Mouse (Mus musculus): ENCODE measurements around the gene Fgf15. TPM values are rescaled to one million over a fixed set of nuclear protein-coding genes. Genes with fewer than 3 reads are reported as not detected.
"Not testable (repeated sequence)": the region's sequence is repeated elsewhere in the genome, so short reads cannot be mapped to it uniquely, and the experiment has no call there.

The Fgf15 gene
- polyA plus RNA-seq, 1 experiment from 2014 or later: 66.9 TPM

GRCm38 (mm10) chr7:144864160-144864670 lies 32.1 kb upstream of the Fgf15 start:
- no peak for ATAC-seq
- Histone ChIP-seq H3K27me3 (peaks cover 80% of the 10 kb centered on the region), H3K36me3 (no peaks in the 10 kb centered on the region), H3K9ac (replicated peaks) (no peak overlapping the region), H3K4me2 (replicated peaks) (no peak overlapping the region), H3K9me3 (no peaks in the 10 kb centered on the region), H3K4me3 (replicated peaks) (no peak overlapping the region), H3K4me1 (replicated peaks) (peaks cover 14% of the 10 kb centered on the region), H3K27ac (no peak overlapping the region)
- WGBS: 39% methylated on average over 3 of the region's 3 CpGs

DNA sequence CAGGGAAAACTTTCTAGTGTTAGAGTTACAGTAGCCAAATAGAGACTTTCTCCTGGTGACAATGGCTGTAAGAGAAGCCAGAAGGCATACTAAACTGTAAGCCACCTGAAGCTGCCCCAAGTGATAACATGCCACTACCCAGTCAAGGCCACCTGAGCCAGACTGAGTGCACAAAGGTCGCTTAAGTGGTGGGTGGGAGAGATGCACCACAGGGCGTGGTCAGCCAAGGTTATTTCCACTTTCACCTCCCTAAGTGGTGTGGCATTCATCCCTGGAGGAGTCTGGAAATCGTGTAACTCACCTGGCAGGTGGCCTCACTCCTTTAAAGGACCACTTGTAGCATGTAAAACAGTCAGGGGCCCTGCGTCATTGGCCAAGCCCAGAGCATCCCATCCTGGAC lies 29.2 kb upstream of the Fgf15 start:
- Histone ChIP-seq H3K9me3 (no peaks in the 10 kb centered on the region), H3K4me1 (replicated peaks) (peaks cover under 1% of the 10 kb centered on the region), H3K4me3 (replicated peaks) (no peak overlapping the region), H3K27ac (no peak overlapping the region), H3K36me3 (no peaks in the 10 kb centered on the region), H3K9ac (replicated peaks) (no peak overlapping the region), H3K27me3 (peaks cover 51% of the 10 kb centered on the region), H3K4me2 (replicated peaks) (no peak overlapping the region)
- WGBS: 76% methylated on average over 4 of the region's 4 CpGs
- no peak for ATAC-seq

- Histone ChIP-seq H3K27me3 (peaks cover 47% of the 10 kb centered on the region), H3K9me3 (no peaks in the 10 kb centered on the region), H3K36me3 (no peaks in the 10 kb centered on the region), H3K4me3 (replicated peaks) (no peak overlapping the region), H3K9ac (replicated peaks) (no peak overlapping the region), H3K27ac (no peak overlapping the region), H3K4me2 (replicated peaks) (no peak overlapping the region), H3K4me1 (replicated peaks) (no peaks in the 10 kb centered on the region)
- ATAC-seq: no peak
- WGBS: 79% methylated on average over 8 of the region's 8 CpGs
These were observed 28.7 kb upstream of the Fgf15 start for GRCm38 (mm10) chr7:144867602-144868001.

GRCm38 (mm10) chr7:144872420-144872819 lies 23.9 kb upstream of the Fgf15 start:
- 0 out of 2 replicates have a peak, but pooled peaks cover 2% of the 10 kb centered on the region for H3K27me3 ChIP-seq
- no peak for ATAC-seq
- H3K36me3 ChIP-seq: no peaks in the 10 kb centered on the region
- H3K9ac ChIP-seq (replicated peaks): no peak overlapping the region
- H3K4me3 ChIP-seq (replicated peaks): no peak overlapping the region
- no peak overlapping the region for H3K27ac ChIP-seq
- H3K9me3 ChIP-seq: no peaks in the 10 kb centered on the region
- WGBS: 65% methylated on average over 4 of the region's 4 CpGs
- no peak overlapping the region for H3K4me2 ChIP-seq (replicated peaks)
- 0 out of 2 replicates have a peak, but pooled peaks cover 6% of the 10 kb centered on the region for H3K4me1 ChIP-seq (replicated peaks)

DNA sequence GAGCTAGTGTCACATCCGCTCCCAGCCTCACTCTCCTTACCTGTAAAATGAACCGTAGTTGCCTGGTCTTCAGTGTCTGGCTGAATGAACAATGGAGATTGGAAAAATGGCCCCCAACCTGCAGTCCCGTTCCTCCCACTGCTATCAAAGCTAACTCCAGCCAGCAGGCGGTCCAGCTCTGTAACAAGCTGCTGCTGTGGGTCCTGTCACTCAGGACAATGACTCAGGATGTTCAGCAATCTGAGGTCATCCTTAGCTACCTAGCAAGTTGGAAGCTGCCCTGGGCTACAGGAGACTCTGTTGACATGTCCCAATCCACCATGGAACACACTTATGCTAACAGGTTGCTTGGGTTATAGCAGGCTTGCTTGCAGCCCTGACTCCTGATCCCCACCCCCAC lies 23.2 kb upstream of the Fgf15 start:
- no peaks in the 10 kb centered on the region for H3K9me3 ChIP-seq
- no peak overlapping the region for H3K27ac ChIP-seq
- H3K4me1 ChIP-seq (replicated peaks): 0 out of 2 replicates have a peak, but pooled peaks cover 6% of the 10 kb centered on the region
- H3K27me3 ChIP-seq: 0 out of 2 replicates have a peak, but pooled peaks cover 2% of the 10 kb centered on the region
- 71% methylated on average over 4 of the region's 4 CpGs for WGBS
- no peak overlapping the region for H3K4me3 ChIP-seq (replicated peaks)
- no peak overlapping the region for H3K9ac ChIP-seq (replicated peaks)
- ATAC-seq: no peak
- no peak overlapping the region for H3K4me2 ChIP-seq (replicated peaks)
- no peaks in the 10 kb centered on the region for H3K36me3 ChIP-seq

- WGBS: 65% methylated on average over 4 of the region's 4 CpGs
- no peak for ATAC-seq
- no peak overlapping the region for H3K9ac ChIP-seq (replicated peaks)
These were observed 22.1 kb upstream of the Fgf15 start for GRCm38 (mm10) chr7:144874226-144874625.

DNA sequence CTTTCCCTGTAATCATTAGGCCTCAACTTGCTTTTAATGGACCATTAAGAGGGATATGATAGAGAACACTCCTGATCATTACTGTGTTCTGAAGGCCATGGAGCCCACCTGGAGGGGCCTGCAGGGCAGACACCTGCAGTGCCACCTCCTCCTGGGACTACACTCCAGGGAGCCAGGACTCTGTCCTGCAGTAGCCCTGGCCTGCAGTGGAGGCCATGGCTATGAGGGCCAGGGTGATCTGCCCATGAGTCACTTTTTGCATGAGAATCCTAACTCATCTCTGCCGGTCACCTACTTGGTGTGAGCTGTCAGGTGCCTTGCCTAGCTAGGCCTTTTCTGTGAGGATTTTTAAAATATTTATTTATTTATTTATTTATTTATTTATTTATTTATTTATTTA lies 17.9 kb upstream of the Fgf15 start:
- no peak overlapping the region for H3K4me2 ChIP-seq (replicated peaks)
- 0 out of 2 replicates have a peak, but pooled peaks cover 6% of the 10 kb centered on the region for H3K4me1 ChIP-seq (replicated peaks)
- H3K27me3 ChIP-seq: 0 out of 2 replicates have a peak, but pooled peaks cover 2% of the 10 kb centered on the region
- H3K36me3 ChIP-seq: no peaks in the 10 kb centered on the region
- no peak overlapping the region for H3K27ac ChIP-seq
- no peak overlapping the region for H3K4me3 ChIP-seq (replicated peaks)
- no peak overlapping the region for H3K9ac ChIP-seq (replicated peaks)
- no peak for ATAC-seq
- 92% methylated on average over 1 of the region's 1 CpGs for WGBS
- H3K9me3 ChIP-seq: no peaks in the 10 kb centered on the region

More at GRCm38 (mm10) chr7:144874226-144874625, 22.1 kb upstream of the Fgf15 start:
- H3K9me3 ChIP-seq: no peaks in the 10 kb centered on the region
- no peak overlapping the region for H3K4me2 ChIP-seq (replicated peaks)
- H3K4me1 ChIP-seq (replicated peaks): 0 out of 2 replicates have a peak, but pooled peaks cover 6% of the 10 kb centered on the region
- H3K4me3 ChIP-seq (replicated peaks): no peak overlapping the region
- H3K27me3 ChIP-seq: 0 out of 2 replicates have a peak, but pooled peaks cover 2% of the 10 kb centered on the region
- no peak overlapping the region for H3K27ac ChIP-seq
- no peaks in the 10 kb centered on the region for H3K36me3 ChIP-seq

- Histone ChIP-seq H3K4me2 (replicated peaks) (no peak overlapping the region), H3K9ac (replicated peaks) (no peak overlapping the region), H3K27ac (no peak overlapping the region), H3K36me3 (no peaks in the 10 kb centered on the region), H3K4me1 (replicated peaks) (no peaks in the 10 kb centered on the region), H3K27me3 (no peaks in the 10 kb centered on the region), H3K9me3 (no peaks in the 10 kb centered on the region), H3K4me3 (replicated peaks) (no peak overlapping the region)
- 44% methylated on average over 2 of the region's 2 CpGs for WGBS
- no peak for ATAC-seq
These were observed 13.2 kb upstream of the Fgf15 start for GRCm38 (mm10) chr7:144883106-144883505.

GRCm38 (mm10) chr7:144887672-144888071 lies 8.7 kb upstream of the Fgf15 start:
- Histone ChIP-seq H3K9me3 (no peaks in the 10 kb centered on the region), H3K36me3 (no peaks in the 10 kb centered on the region), H3K4me3 (replicated peaks) (no peak overlapping the region), H3K4me1 (replicated peaks) (0 out of 2 replicates have a peak, but pooled peaks cover 6% of the 10 kb centered on the region), H3K9ac (replicated peaks) (no peak overlapping the region), H3K4me2 (replicated peaks) (no peak overlapping the region), H3K27ac (no peak overlapping the region), H3K27me3 (peaks cover 19% of the 10 kb centered on the region)
- WGBS: 90% methylated on average over 2 of the region's 2 CpGs
- no peak for ATAC-seq

GRCm38 (mm10) chr7:144888564-144889299 lies 7.6 kb upstream of the Fgf15 start:
- no peak for ATAC-seq
- Histone ChIP-seq H3K9me3 (no peaks in the 10 kb centered on the region), H3K4me1 (replicated peaks) (0 out of 2 replicates have a peak, but pooled peaks cover 6% of the 10 kb centered on the region), H3K27me3 (peaks cover 19% of the 10 kb centered on the region), H3K9ac (replicated peaks) (no peak overlapping the region), H3K27ac (no peak overlapping the region), H3K4me3 (replicated peaks) (no peak overlapping the region), H3K36me3 (no peaks in the 10 kb centered on the region), H3K4me2 (replicated peaks) (no peak overlapping the region)
- WGBS: 5% methylated on average over 18 of the region's 18 CpGs

GRCm38 (mm10) chr7:144890661-144891060 lies 5.7 kb upstream of the Fgf15 start:
- H3K9me3 ChIP-seq; H3K4me3 ChIP-seq (replicated peaks); H3K9ac ChIP-seq (replicated peaks); H3K4me2 ChIP-seq (replicated peaks); H3K36me3 ChIP-seq; H3K27ac ChIP-seq; ATAC-seq: not testable (repeated sequence)
- peaks cover 18% of the 10 kb centered on the region for H3K4me1 ChIP-seq (replicated peaks)
- 93% methylated on average over 1 of the region's 1 CpGs for WGBS
- H3K27me3 ChIP-seq: peaks cover 24% of the 10 kb centered on the region

- 90% methylated on average over 2 of the region's 2 CpGs for WGBS
- Histone ChIP-seq H3K9me3 (no peaks in the 10 kb centered on the region), H3K36me3 (no peaks in the 10 kb centered on the region), H3K4me3 (replicated peaks) (no peak overlapping the region), H3K9ac (replicated peaks) (no peak overlapping the region), H3K4me1 (replicated peaks) (peaks cover 30% of the 10 kb centered on the region), H3K4me2 (replicated peaks) (no peak overlapping the region), H3K27ac (no peak overlapping the region), H3K27me3 (peaks cover 34% of the 10 kb centered on the region)
- no peak for ATAC-seq
These were observed 4.5 kb upstream of the Fgf15 start for GRCm38 (mm10) chr7:144891863-144892262.

Data from midbrain, embryonic 13.5 days (tissue).